Mouse (Mus musculus): ENCODE measurements around the gene Trp53bp2.

DNA sequence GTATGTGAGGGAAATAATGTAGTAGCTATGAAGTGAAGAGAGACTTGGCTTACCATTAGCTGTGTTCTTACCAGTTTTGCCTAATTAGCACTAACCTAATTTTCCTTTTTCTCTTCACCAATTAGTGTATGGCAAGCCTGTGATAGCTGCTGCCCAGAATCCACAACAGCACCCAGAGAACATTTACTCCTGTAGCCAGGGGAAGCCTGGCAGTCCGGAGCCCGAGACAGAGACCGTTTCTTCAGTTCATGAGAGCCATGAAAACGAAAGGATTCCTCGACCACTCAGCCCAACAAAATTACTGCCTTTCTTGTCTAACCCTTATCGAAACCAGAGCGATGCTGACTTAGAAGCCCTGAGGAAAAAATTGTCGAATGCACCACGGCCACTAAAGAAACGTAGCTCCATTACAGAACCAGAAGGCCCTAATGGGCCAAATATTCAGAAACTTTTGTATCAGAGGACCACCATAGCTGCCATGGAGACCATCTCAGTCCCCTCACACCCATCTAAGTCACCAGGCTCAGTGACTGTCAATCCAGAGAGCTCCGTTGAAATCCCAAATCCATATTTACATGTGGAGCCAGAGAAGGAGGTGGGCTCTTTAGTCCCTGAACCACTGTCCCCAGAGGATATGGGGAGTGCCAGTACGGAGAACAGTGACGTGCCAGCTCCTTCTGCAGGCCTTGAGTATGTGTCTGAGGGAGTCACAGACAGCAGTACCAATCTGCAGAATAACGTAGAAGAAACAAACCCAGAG lies 39.5 kb downstream of the Trp53bp2 start:
- TF ChIP-seq CTCF (IDR thresholded peaks at IDR 0.05; ENCODE audit: borderline replicate concordance, control insufficient read depth, extremely low read depth, insufficient read depth, low read length, poor library complexity) (no peak), POLR2A (IDR thresholded peaks at IDR 0.05; ENCODE audit: control insufficient read depth, extremely low read depth, insufficient read depth, low read length, poor library complexity) (no peak)

Measured in thymus, adult 2 months (tissue).